Mouse (Mus musculus): Measurements from ENCODE around the gene Crlf1. TPM values are rescaled to one million over a fixed set of nuclear protein-coding genes. Genes with fewer than 3 reads are reported as not detected.
A peak's percentile ranks its signal among the peaks of the same experiment; 100 is the strongest.

The Crlf1 gene
- polyA plus RNA-seq, 1 experiment from 2014 or later: 0.38 TPM

DNA sequence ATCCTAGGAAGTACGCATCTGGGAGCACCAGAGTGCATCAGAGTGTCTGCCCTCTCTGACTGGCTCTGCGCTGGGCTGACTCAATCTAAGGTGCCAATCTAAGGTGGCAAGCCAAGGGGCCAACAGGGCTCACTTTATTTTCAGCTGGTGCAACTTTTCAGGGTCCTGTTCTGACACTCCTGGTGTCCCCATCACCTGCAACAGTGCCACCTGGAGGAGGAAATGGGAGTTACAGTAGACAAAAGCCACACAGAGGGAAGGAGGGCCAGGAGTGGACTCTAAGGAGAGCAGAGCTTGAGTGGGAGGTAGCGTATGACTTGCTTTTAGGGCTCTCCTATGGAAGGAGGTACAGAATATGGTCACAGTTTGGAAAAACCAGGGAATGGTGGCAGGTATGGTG lies 11.9 kb downstream of the Crlf1 start:
- ATAC-seq (no peak), DNase-seq (peak; percentile 85)
- TF ChIP-seq CTCF (IDR thresholded peaks at IDR 0.05; ENCODE audit: low read depth): peak; percentile 95
- TF ChIP-seq EP300 (IDR thresholded peaks at IDR 0.05; ENCODE audit: low read depth): no peak
- Histone ChIP-seq H3K4me2 (ENCODE audit: low read depth, low read length) (no peak overlapping the region), H3K27ac (ENCODE audit: low read depth) (no peak overlapping the region), H3K4me3 (ENCODE audit: low read depth, low read length) (no peak overlapping the region), H3K4me1 (ENCODE audit: insufficient read depth) (peaks cover 35% of the 10 kb centered on the region), H3K27me3 (ENCODE audit: insufficient read depth, low read length) (peaks cover 28% of the 10 kb centered on the region), H3K9ac (replicated peaks) (no peak overlapping the region), H3K36me3 (replicated peaks; ENCODE audit: insufficient read depth, low read length) (peaks cover 15% of the 10 kb centered on the region), H3K9me3 (ENCODE audit: low read length) (no peaks in the 10 kb centered on the region)
- WGBS (ENCODE audit: insufficient replicate concordance): 75% methylated on average over 3 of the region's 3 CpGs

DNA sequence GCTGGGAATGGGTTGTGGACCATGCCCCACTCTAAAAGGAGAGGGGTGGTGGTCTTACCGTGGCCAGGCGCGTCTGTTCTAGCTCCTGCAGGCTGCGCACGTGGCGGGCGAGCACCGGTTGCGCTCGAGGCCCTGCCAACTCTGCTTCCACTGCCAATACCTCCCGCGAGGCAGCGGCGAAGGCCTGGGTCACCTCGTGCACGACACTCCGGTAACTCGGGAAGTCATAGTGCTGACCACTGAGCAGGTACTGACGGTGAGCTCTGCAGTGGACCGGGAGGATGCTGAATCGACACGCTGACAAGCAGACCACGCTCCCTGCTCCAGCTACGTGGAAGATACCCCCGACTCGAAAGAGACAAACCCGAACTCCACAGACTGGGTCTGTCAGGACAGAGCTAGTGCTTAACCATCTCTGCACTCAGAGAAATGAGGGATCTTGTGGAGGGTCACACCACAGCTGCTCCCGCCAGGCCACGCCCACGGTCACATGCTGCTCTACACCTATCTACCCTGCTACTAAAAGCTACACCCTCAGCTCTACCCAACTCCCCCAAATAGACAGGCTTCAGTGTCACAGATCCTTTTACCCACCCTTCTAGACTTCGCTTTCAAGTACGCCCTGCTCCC lies 12.9 kb downstream of the Crlf1 start:
- peaks cover 28% of the 10 kb centered on the region for H3K4me1 ChIP-seq (ENCODE audit: insufficient read depth)
- no peak for TF ChIP-seq CTCF (IDR thresholded peaks at IDR 0.05; ENCODE audit: low read depth)
- no peak for TF ChIP-seq EP300 (IDR thresholded peaks at IDR 0.05; ENCODE audit: low read depth)
- DNase-seq (no peak), ATAC-seq (peak; percentile 2)
- H3K9ac ChIP-seq (replicated peaks): peak overlapping the region; percentile 75
- peaks cover 21% of the 10 kb centered on the region for H3K27me3 ChIP-seq (ENCODE audit: insufficient read depth, low read length)
- peak overlapping the region; percentile 89 for H3K27ac ChIP-seq (ENCODE audit: low read depth)
- 39% methylated on average over 32 of the region's 32 CpGs for WGBS (ENCODE audit: insufficient replicate concordance)
- H3K36me3 ChIP-seq (replicated peaks; ENCODE audit: insufficient read depth, low read length): peaks cover 15% of the 10 kb centered on the region
- H3K4me3 ChIP-seq (ENCODE audit: low read depth, low read length): peak overlapping the region; percentile 73
- peak overlapping the region; percentile 81 for H3K4me2 ChIP-seq (ENCODE audit: low read depth, low read length)
- no peaks in the 10 kb centered on the region for H3K9me3 ChIP-seq (ENCODE audit: low read length)

DNA sequence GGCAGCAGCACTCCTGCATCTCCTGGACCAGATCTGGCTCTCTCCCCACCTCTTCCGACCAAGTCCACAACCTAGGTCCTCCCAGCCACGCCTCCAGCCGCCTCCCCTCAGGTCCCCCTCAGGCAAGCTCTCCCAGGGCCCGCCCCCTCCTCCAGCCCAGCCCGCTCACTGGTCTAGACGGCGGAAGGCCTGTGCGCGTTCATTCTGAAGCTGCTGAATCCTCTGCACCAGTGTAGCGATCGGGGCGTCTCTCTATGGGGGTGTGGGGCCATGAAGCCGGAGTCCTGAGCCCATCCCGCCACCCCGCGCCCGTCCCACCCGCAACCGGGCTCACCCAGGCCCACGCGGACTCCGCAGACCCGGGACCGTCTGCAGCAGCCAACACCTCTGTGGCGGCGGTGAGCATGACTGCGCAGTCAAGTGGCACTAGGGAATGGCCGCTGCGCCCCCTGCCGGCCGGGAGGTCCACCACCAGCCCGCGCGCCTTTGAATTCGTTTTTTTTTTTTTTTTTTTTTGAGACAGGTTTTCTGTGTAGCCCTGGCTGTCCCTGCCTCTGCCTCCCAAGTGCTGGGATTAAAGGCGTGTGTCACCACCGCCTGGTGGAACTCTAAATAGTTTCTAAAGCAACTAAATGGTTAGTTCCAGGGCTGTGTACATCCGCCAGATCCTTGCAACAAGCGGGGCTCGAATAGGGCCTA lies 13.5 kb downstream of the Crlf1 start, which contains the start of gene Rex1bd:
Rex1bd (minus strand) TSS at position 425 of the 699 bp plus-strand sequence.
- TF ChIP-seq EP300 (IDR thresholded peaks at IDR 0.05; ENCODE audit: low read depth) (no peak), CTCF (IDR thresholded peaks at IDR 0.05; ENCODE audit: low read depth) (peak; percentile 96)
- Histone ChIP-seq H3K27me3 (ENCODE audit: insufficient read depth, low read length) (peaks cover 15% of the 10 kb centered on the region), H3K9ac (replicated peaks) (peak within 1 kb of the TSS; percentile 75), H3K4me3 (ENCODE audit: low read depth, low read length) (peak within 1 kb of the TSS; percentile 73), H3K27ac (ENCODE audit: low read depth) (peak within 1 kb of the TSS; percentile 89), H3K4me1 (ENCODE audit: insufficient read depth) (peaks cover 27% of the 10 kb centered on the region), H3K36me3 (replicated peaks; ENCODE audit: insufficient read depth, low read length) (peaks cover 15% of the 10 kb centered on the region), H3K9me3 (ENCODE audit: low read length) (no peaks in the 10 kb centered on the region), H3K4me2 (ENCODE audit: low read depth, low read length) (peak within 1 kb of the TSS; percentile 81)
- DNase-seq (peak; percentile 95), ATAC-seq (peak; percentile 77)
- 4% methylated on average over 39 of the region's 40 CpGs for WGBS (ENCODE audit: insufficient replicate concordance)

DNA sequence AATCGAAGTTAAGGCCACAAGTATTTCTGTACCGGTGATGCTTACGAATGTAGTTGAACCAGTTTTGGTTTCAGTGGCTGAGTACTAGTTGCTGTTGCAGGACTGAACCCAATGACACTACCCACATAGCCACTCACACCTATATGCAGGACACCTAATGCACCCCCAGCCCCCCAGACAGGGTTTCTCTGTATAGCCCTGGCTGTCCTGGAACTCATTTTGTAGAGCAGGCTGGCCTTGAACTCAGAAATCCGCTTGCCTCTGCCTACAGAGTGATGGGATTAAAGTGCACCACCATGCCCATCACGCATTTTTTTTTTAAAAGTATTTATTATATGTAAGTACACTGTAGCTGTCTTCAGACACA lies 14.1 kb downstream of the Crlf1 start:
- Histone ChIP-seq H3K27me3 (ENCODE audit: insufficient read depth, low read length) (peaks cover 10% of the 10 kb centered on the region), H3K27ac (ENCODE audit: low read depth) (peak overlapping the region; percentile 89; the same call in 1 of the 2 replicates), H3K4me1 (ENCODE audit: insufficient read depth) (peaks cover 29% of the 10 kb centered on the region), H3K36me3 (replicated peaks; ENCODE audit: insufficient read depth, low read length) (peaks cover 15% of the 10 kb centered on the region), H3K4me3 (ENCODE audit: low read depth, low read length) (peak overlapping the region; percentile 73; the same call in 1 of the 2 replicates), H3K4me2 (ENCODE audit: low read depth, low read length) (peak overlapping the region; percentile 81; the same call in 1 of the 2 replicates), H3K9me3 (ENCODE audit: low read length) (no peaks in the 10 kb centered on the region), H3K9ac (replicated peaks) (peak overlapping the region; percentile 75)
- no peak for ATAC-seq
- WGBS (ENCODE audit: insufficient replicate concordance): 64% methylated on average over 5 of the region's 5 CpGs
- TF ChIP-seq CTCF (IDR thresholded peaks at IDR 0.05; ENCODE audit: low read depth): no peak
- no peak for TF ChIP-seq EP300 (IDR thresholded peaks at IDR 0.05; ENCODE audit: low read depth)
- DNase-seq: no peak

DNA sequence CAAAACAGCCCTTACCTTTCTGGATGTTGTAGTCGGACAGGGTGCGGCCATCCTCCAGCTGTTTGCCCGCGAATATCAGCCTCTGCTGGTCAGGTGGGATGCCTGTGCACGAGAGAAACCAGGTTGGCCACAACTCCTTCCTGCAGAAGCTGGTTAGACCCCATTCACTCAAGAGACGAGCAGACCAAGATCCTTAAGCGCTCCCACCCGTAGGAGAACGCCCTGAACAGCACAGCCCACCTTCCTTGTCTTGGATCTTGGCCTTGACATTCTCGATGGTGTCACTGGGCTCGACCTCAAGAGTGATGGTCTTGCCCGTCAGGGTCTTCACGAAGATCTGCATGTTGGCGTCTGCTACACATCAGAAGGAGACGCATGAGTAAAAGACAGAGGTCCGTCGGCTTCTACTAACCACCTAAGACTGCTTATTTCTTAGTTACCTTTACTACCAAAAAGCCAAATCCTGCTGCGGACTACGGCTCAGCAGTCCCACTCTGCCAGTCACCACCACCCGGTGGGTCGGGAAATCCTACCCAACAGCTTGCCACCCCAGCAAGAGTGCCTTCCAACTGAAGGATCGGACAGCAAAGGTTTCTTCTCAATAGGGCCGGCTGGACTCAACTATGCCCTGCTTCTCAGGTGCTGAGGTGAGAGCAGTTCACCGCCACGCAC lies 16.5 kb downstream of the Crlf1 start:
- TF ChIP-seq CTCF (IDR thresholded peaks at IDR 0.05; ENCODE audit: low read depth): no peak
- TF ChIP-seq EP300 (IDR thresholded peaks at IDR 0.05; ENCODE audit: low read depth): no peak
- peak overlapping the region; percentile 92 for H3K9ac ChIP-seq (replicated peaks)
- no peaks in the 10 kb centered on the region for H3K9me3 ChIP-seq (ENCODE audit: low read length)
- H3K4me2 ChIP-seq (ENCODE audit: low read depth, low read length): peak overlapping the region; percentile 92
- peak overlapping the region; percentile 98 for H3K27ac ChIP-seq (ENCODE audit: low read depth)
- DNase-seq: no peak
- peaks cover 29% of the 10 kb centered on the region for H3K36me3 ChIP-seq (replicated peaks; ENCODE audit: insufficient read depth, low read length)
- no peaks in the 10 kb centered on the region for H3K27me3 ChIP-seq (ENCODE audit: insufficient read depth, low read length)
- no peak for ATAC-seq
- H3K4me1 ChIP-seq (ENCODE audit: insufficient read depth): peaks cover 31% of the 10 kb centered on the region
- H3K4me3 ChIP-seq (ENCODE audit: low read depth, low read length): peak overlapping the region; percentile 74
- 5% methylated on average over 25 of the region's 25 CpGs for WGBS (ENCODE audit: insufficient replicate concordance)

Data from liver, postnatal 0 days (tissue).